Comparison of ENCODE assay signal across 25 mouse cellular contexts in the genomic region with DNA sequence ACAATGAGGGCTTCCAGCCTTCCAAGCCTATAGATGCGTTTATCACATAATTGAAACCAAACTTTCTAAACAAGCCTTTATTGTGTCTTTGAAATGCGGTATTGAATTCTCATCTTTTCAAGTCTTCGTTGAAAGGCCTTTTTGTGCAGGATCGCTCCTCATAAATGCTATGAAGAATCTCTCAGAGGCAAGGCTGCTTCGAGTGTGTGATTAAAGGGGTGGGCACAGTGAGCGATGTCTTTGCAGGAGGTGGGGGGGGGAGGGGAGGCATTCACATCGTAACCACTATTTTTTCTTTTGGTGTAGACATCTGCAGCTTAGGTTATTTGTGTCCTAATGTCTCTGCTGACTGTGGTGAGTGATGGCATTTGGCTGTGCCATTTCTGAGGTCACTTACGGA. TPM values are rescaled to one million over a fixed set of nuclear protein-coding genes. Genes with fewer than 3 reads are reported as not detected.
DNase-seq lines count a peak whose midpoint lies in the region; ATAC-seq and TF ChIP-seq lines count a peak whose summit lies in the region.
"Had no signal": no experiment of that assay in that cellular context is flagged by ENCODE, and none has a peak within 500 bp of the region (broad histone marks: within the 10 kb centered on the region; RNA-seq: fewer than 3 reads in every experiment).

No protein-coding gene starts in this region.

- no peak overlapping the region for H3K9ac ChIP-seq in forebrain, embryonic 14.5 days (ENCODE audit: low read length)
- no peak overlapping the region for H3K9ac ChIP-seq in forebrain, embryonic 16.5 days (replicated peaks; ENCODE audit: low read depth, low read length)
- H3K9ac ChIP-seq in midbrain, embryonic 11.5 days (ENCODE audit: low read length) = no peak overlapping the region
- H3K9ac ChIP-seq: embryonic facial prominence, embryonic 12.5 days; heart, embryonic 12.5 days; heart, embryonic 15.5 days; hindbrain, embryonic 13.5 days; intestine, embryonic 15.5 days had no signal

- no peaks in the 10 kb centered on the region for H3K27me3 ChIP-seq in forebrain, embryonic 14.5 days (replicated peaks; ENCODE audit: control insufficient read depth, insufficient read depth, low read length)
- no peaks in the 10 kb centered on the region for H3K27me3 ChIP-seq in forebrain, embryonic 16.5 days (replicated peaks; ENCODE audit: control insufficient read depth, insufficient read depth, low read length)
- H3K27me3 ChIP-seq in midbrain, embryonic 11.5 days (ENCODE audit: control insufficient read depth, insufficient read depth, low read length) = no peaks in the 10 kb centered on the region
- no peaks in the 10 kb centered on the region for H3K27me3 ChIP-seq in midbrain, embryonic 10.5 days (ENCODE audit: low read depth, poor library complexity, severe bottlenecking)
- H3K27me3 ChIP-seq: embryonic facial prominence, embryonic 12.5 days; heart, embryonic 12.5 days; heart, embryonic 15.5 days; hindbrain, embryonic 13.5 days; intestine, embryonic 15.5 days had no signal

- peak; percentile 44 for DNase-seq in forebrain, embryonic 14.5 days (ENCODE audit: low spot score)
- peak; percentile 37 for DNase-seq in midbrain, embryonic 11.5 days (ENCODE audit: low spot score, missing footprints)
- DNase-seq in midbrain, embryonic 10.5 days (ENCODE audit: low spot score) = no peak
- no peak for DNase-seq in frontal cortex, postnatal 36 days (ENCODE audit: low spot score in 2 of 2)
- DNase-seq: adrenal gland, adult 2 months; adrenal gland, postnatal 14 days; cerebellum, adult 18-20 months; cerebellum, adult 9-10 months; cerebellum, postnatal 14 days; gastrocnemius, postnatal 25 days; heart, adult 18-20 months; heart, postnatal 10 days; heart, postnatal 36 days; kidney, adult 11 months had no signal

- no peak for ATAC-seq in forebrain, embryonic 14.5 days
- no peak; the same call in 1 of the 2 replicates for ATAC-seq in forebrain, embryonic 16.5 days
- ATAC-seq in midbrain, embryonic 11.5 days (ENCODE audit: low FRiP score) = no peak
- ATAC-seq: CD4-positive, CD25-positive, alpha-beta regulatory T cell, adult 4 months; hindbrain, embryonic 16.5 days; intestine, embryonic 15.5 days had no signal

- H3K9me3 ChIP-seq in forebrain, embryonic 14.5 days (replicated peaks; ENCODE audit: control insufficient read depth, low read length) = no peaks in the 10 kb centered on the region
- H3K9me3 ChIP-seq in forebrain, embryonic 16.5 days (ENCODE audit: control insufficient read depth, low read length) = no peaks in the 10 kb centered on the region
- H3K9me3 ChIP-seq in midbrain, embryonic 11.5 days (ENCODE audit: control insufficient read depth, low read length) = no peaks in the 10 kb centered on the region
- 0 out of 2 replicates have a peak, but pooled peaks cover 5% of the 10 kb centered on the region for H3K9me3 ChIP-seq in midbrain, embryonic 10.5 days (replicated peaks)
- H3K9me3 ChIP-seq: embryonic facial prominence, embryonic 12.5 days; heart, embryonic 12.5 days; heart, embryonic 15.5 days; hindbrain, embryonic 13.5 days; intestine, embryonic 15.5 days had no signal

- 30% methylated on average over 8 of the region's 8 CpGs for WGBS in forebrain, embryonic 14.5 days
- 29% methylated on average over 8 of the region's 8 CpGs for WGBS in forebrain, embryonic 16.5 days
- 80% methylated on average over 8 of the region's 8 CpGs for WGBS in midbrain, embryonic 11.5 days
- WGBS in midbrain, embryonic 10.5 days = 80% methylated on average over 8 of the region's 8 CpGs
- WGBS in olfactory bulb, adult 2 months = 12% methylated on average over 8 of the region's 8 CpGs

- TF ChIP-seq CTCF in olfactory bulb, adult 2 months (IDR thresholded peaks at IDR 0.05; ENCODE audit: insufficient read depth, low read depth, low read length) = no peak

- H3K27ac ChIP-seq in forebrain, embryonic 14.5 days (ENCODE audit: low read depth, low read length) = no peak overlapping the region
- no peak overlapping the region for H3K27ac ChIP-seq in forebrain, embryonic 16.5 days (ENCODE audit: low read length)
- no peak overlapping the region for H3K27ac ChIP-seq in midbrain, embryonic 11.5 days (ENCODE audit: low read depth, low read length)
- no peak overlapping the region for H3K27ac ChIP-seq in midbrain, embryonic 10.5 days (replicated peaks)
- H3K27ac ChIP-seq in olfactory bulb, adult 2 months (ENCODE audit: insufficient read depth, low read depth, low read length) = peak overlapping the region; percentile 20; the same call in 1 of the 2 replicates
- H3K27ac ChIP-seq: embryonic facial prominence, embryonic 12.5 days; heart, embryonic 15.5 days; hindbrain, embryonic 10.5 days; hindbrain, embryonic 13.5 days; intestine, embryonic 15.5 days had no signal

- peaks cover 7% of the 10 kb centered on the region; the same call in 1 of the 2 replicates for H3K36me3 ChIP-seq in forebrain, embryonic 14.5 days (ENCODE audit: control insufficient read depth, insufficient read depth, low read length)
- H3K36me3 ChIP-seq in forebrain, embryonic 16.5 days (ENCODE audit: control insufficient read depth, insufficient read depth) = peaks cover 2% of the 10 kb centered on the region; the same call in 1 of the 2 replicates
- H3K36me3 ChIP-seq in midbrain, embryonic 11.5 days (ENCODE audit: control insufficient read depth, insufficient read depth, low read length) = peaks cover 8% of the 10 kb centered on the region; the same call in 1 of the 2 replicates
- H3K36me3 ChIP-seq in midbrain, embryonic 10.5 days = peaks cover 57% of the 10 kb centered on the region

- no peak overlapping the region for H3K4me3 ChIP-seq in forebrain, embryonic 14.5 days (ENCODE audit: low read depth, low read length)
- no peak overlapping the region for H3K4me3 ChIP-seq in forebrain, embryonic 16.5 days (replicated peaks; ENCODE audit: low read length)
- no peak overlapping the region for H3K4me3 ChIP-seq in midbrain, embryonic 11.5 days (ENCODE audit: low read depth, low read length)
- H3K4me3 ChIP-seq in midbrain, embryonic 10.5 days = no peak overlapping the region
- H3K4me3 ChIP-seq in olfactory bulb, adult 2 months (ENCODE audit: insufficient read depth, low read depth, low read length) = no peak overlapping the region
- H3K4me3 ChIP-seq: embryonic facial prominence, embryonic 12.5 days; erythroblast, embryonic 14.5 days; heart, embryonic 12.5 days; heart, embryonic 15.5 days; hindbrain, embryonic 10.5 days; hindbrain, embryonic 13.5 days; intestine, embryonic 15.5 days had no signal

- H3K4me2 ChIP-seq in forebrain, embryonic 14.5 days (ENCODE audit: low read length) = no peak overlapping the region
- H3K4me2 ChIP-seq in forebrain, embryonic 16.5 days (ENCODE audit: low read length) = no peak overlapping the region
- H3K4me2 ChIP-seq in midbrain, embryonic 11.5 days = no peak overlapping the region
- H3K4me2 ChIP-seq: embryonic facial prominence, embryonic 12.5 days; heart, embryonic 12.5 days; heart, embryonic 15.5 days; hindbrain, embryonic 13.5 days; intestine, embryonic 15.5 days had no signal

- no peak for TF ChIP-seq POLR2A in olfactory bulb, adult 2 months (IDR thresholded peaks at IDR 0.05; ENCODE audit: insufficient read depth, low read depth, low read length)

- no peaks in the 10 kb centered on the region for H3K4me1 ChIP-seq in forebrain, embryonic 14.5 days (ENCODE audit: control insufficient read depth, insufficient read depth, low read length)
- no peaks in the 10 kb centered on the region for H3K4me1 ChIP-seq in forebrain, embryonic 16.5 days (replicated peaks; ENCODE audit: control insufficient read depth, insufficient read depth, low read length)
- H3K4me1 ChIP-seq in midbrain, embryonic 11.5 days (ENCODE audit: control insufficient read depth, insufficient read depth, low read length) = no peaks in the 10 kb centered on the region
- H3K4me1 ChIP-seq in midbrain, embryonic 10.5 days = peaks cover 4% of the 10 kb centered on the region; the same call in 1 of the 2 replicates
- peaks cover 12% of the 10 kb centered on the region for H3K4me1 ChIP-seq in olfactory bulb, adult 2 months (ENCODE audit: control insufficient read depth, insufficient read depth, low read length)
- H3K4me1 ChIP-seq: heart, embryonic 15.5 days; hindbrain, embryonic 13.5 days; intestine, embryonic 15.5 days had no signal

RNA-seq across cellular contexts. Expression of gene Evc2, which starts 17.7 kb away (rescaled TPM):
- 4.0 and 4.5 TPM in 2 replicates for polyA plus RNA-seq in forebrain, embryonic 14.5 days (2014; fragmentation: Nextera tagmentation; extraction: Ambion mirVana)
- 6.4 and 7.2 TPM in 2 replicates for polyA plus RNA-seq in forebrain, embryonic 16.5 days (2015; fragmentation: Nextera tagmentation; extraction: Ambion mirVana)
- polyA plus RNA-seq in midbrain, embryonic 11.5 days (2014; fragmentation: Nextera tagmentation; extraction: Ambion mirVana) = 8.1 and 10.3 TPM in 2 replicates
- 16.0 and 19.0 TPM in 2 replicates for polyA plus RNA-seq in midbrain, embryonic 10.5 days (2016; fragmentation: Nextera tagmentation; extraction: Ambion mirVana)
- polyA plus RNA-seq in olfactory bulb, adult 2 months (2012; ENCODE audit: insufficient read depth, insufficient read length, low replicate concordance, missing spikeins) = not detected in 2 replicates
- polyA plus RNA-seq: CD4-positive, CD25-positive, alpha-beta regulatory T cell, adult 4 months; erythroblast, embryonic 14.5 days had no signal

RNA-seq across cellular contexts. Expression of gene Evc, which starts 19.3 kb away (rescaled TPM):
- polyA plus RNA-seq in forebrain, embryonic 14.5 days (2014; fragmentation: Nextera tagmentation; extraction: Ambion mirVana) = 4.3 and 5.1 TPM in 2 replicates
- 6.2 and 7.0 TPM in 2 replicates for polyA plus RNA-seq in forebrain, embryonic 16.5 days (2015; fragmentation: Nextera tagmentation; extraction: Ambion mirVana)
- 11.1 and 11.8 TPM in 2 replicates for polyA plus RNA-seq in midbrain, embryonic 11.5 days (2014; fragmentation: Nextera tagmentation; extraction: Ambion mirVana)
- 23.3 and 25.2 TPM in 2 replicates for polyA plus RNA-seq in midbrain, embryonic 10.5 days (2016; fragmentation: Nextera tagmentation; extraction: Ambion mirVana)
- not detected in 2 replicates for polyA plus RNA-seq in olfactory bulb, adult 2 months (2012; ENCODE audit: insufficient read depth, insufficient read length, low replicate concordance, missing spikeins)
- polyA plus RNA-seq: CD4-positive, CD25-positive, alpha-beta regulatory T cell, adult 4 months had no signal

Comparison
In these comparisons a context has a peak if more than half of its experiments do, and no peak if none do; other contexts are left out.
1. DNase-seq: peak in forebrain, embryonic 14.5 days (single experiment) and midbrain, embryonic 11.5 days (single experiment); none in midbrain, embryonic 10.5 days (single experiment) and frontal cortex, postnatal 36 days (0 of 2).